Mouse (Mus musculus) gastrocnemius, adult 2 months (tissue): ENCODE measurements around the gene Ctf1. TPM values are rescaled to one million over a fixed set of nuclear protein-coding genes. Genes with fewer than 3 reads are reported as not detected.
A peak's percentile ranks its signal among the peaks of the same experiment; 100 is the strongest.
"Not testable (repeated sequence)": the region's sequence is repeated elsewhere in the genome, so short reads cannot be mapped to it uniquely, and the experiment has no call there.

ENCODE experiments used
- DNase-seq: peaks from one replicate; pipeline ENCODE4 v3.0.0; 2022
- H3K27ac ChIP-seq: fragments of 200-600 bp; 2 replicates; pipeline ENCODE4 v1.8.1; 2022; ENCODE audit warnings: mild to moderate bottlenecking
- H3K4me3 ChIP-seq: fragments of 200-600 bp; 2 replicates; pipeline ENCODE4 v1.8.1; 2022; ENCODE audit warnings: mild to moderate bottlenecking, moderate library complexity
- CTCF ChIP-seq: fragments of 200-600 bp; IDR thresholded peaks from 2 replicates; pipeline ENCODE4 v1.8.1; 2022; ENCODE audit warnings: antibody characterized with exemption, mild to moderate bottlenecking, moderate library complexity
- intact Hi-C: fragments of 180-260 bp; cut with DNase I; formaldehyde crosslinking; loops from one replicate; pipeline ENCODE4 v1.15.1; 2025
- total RNA-seq, 2 experiments: library from RNA; stranded (reverse); gene quantifications; 2 replicates each; pipeline ENCODE4 v1.2.3; 2021

Ctf1 gene
- total RNA-seq, 2 experiments from 2014 or later: 16.8 to 18.1 TPM

DNA sequence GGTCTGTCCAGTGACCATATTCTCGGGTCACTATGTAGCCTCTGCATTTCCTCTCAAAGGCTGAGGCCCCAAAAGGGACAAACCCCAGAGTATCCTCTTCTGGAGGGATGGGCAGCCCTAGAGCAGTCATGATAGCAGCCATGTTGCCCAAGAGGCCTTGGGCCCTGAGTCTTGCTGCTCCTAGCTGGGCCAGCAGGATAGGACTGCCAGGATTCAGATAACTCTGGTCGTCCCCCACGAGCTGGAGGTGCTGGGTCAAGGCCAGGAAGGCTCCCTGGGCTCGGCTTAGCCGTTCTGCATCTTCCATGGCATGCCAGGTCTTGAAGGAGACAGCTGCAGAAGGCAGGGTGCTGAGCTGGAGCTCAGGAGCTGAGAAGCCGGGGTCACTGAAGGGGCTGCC, 6.7 kb downstream of the Ctf1 start:
- H3K27ac ChIP-seq: no peak overlapping the region
- TF ChIP-seq CTCF: no peak
- H3K4me3 ChIP-seq: no peak overlapping the region
- peak; percentile 16 for DNase-seq
- intact Hi-C loops: no loop called here

DNA sequence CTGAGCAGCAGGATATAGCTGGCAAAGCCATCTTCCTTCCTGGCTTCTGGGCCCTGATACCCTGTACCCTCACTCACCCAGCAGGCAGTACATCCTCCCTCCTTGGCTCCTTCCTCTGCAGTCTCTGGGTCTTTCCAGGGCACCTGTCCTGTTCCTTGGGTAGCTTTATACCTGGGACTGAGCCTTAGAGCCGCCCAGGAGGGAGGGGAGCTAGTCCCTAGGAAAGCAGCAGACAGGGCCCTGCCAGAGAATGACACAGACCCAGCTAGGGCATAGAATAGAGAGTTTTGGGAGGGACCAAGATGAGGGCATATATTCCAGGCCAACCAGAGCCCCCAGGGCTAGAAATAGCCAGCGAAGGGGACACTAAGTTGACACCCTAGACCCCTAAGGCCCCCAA, 13.0 kb downstream of the Ctf1 start:
- TF ChIP-seq CTCF: no peak
- peak; percentile 1 for DNase-seq
- Histone ChIP-seq H3K27ac (no peak overlapping the region), H3K4me3 (no peak overlapping the region)
- intact Hi-C loops: no loop called here

DNA sequence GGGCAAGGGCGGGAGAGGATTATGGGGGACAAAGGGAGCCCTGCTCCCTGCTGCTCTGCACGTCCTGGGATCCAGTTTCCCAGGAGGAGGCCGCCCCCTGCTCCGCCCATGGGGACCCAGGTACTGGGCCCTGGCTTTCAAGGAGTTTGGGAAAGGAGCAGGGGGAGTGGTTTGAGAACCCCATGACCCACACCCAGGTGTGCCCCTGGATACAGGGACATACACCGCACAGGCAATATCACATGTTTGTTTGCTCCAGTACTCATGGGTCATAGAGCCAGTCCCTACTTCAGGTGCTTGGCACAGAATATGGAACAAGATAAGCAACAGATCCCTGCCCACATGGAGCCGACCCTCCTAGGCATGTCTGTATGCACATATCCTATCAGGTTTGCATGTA, 13.4 kb downstream of the Ctf1 start:
- Histone ChIP-seq H3K4me3 (no peak overlapping the region), H3K27ac (no peak overlapping the region)
- intact Hi-C loops: no loop called here
- TF ChIP-seq CTCF: no peak
- peak; percentile 5 for DNase-seq

DNA sequence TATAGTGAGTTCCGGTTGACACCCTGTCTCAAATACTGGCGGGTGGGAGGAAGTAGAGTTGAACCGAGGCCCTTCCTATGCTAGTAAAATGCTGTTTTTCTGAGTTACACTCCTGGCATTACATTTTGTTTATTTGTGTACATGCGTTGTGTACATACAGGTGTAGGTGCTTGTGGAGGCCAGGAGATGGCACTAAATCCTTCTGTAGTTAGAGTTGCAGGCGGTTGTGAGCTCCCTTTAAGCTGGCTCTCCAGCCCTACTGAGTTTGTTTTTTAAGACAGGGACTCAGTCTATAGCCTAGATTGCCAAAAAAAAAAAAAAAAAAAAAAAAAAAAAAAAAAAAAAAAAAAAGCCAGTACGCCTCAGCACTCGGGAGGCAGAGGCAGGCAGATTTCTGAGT, 15.4 kb downstream of the Ctf1 start:
- intact Hi-C loops: no loop called here
- no peak; the same call in 1 of the 2 replicates for TF ChIP-seq CTCF
- Histone ChIP-seq H3K4me3 (no peak overlapping the region), H3K27ac (no peak overlapping the region)
- DNase-seq: no peak

DNA sequence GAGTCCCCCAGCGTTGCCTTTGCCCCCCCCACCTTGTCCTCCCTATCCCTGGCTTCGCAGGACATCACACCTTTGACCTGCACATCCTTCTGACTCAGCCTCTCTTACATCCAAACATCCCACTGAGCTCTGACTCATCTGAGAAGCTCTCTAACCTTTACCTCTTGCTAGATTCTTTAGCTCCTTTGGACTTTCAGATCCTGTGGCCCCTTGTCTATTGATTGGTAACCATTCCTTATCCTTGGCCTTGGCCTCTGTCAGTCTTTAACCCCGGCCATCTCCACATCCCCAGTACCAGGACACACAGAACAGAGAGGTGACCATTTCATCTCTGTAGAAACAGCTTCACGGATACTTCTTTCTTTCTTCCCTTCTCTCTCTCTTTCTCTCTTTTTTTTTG, 17.6 kb downstream of the Ctf1 start:
- intact Hi-C loops: no loop called here
- no peak overlapping the region for H3K27ac ChIP-seq
- TF ChIP-seq CTCF: no peak
- no peak overlapping the region for H3K4me3 ChIP-seq
- DNase-seq: no peak

DNA sequence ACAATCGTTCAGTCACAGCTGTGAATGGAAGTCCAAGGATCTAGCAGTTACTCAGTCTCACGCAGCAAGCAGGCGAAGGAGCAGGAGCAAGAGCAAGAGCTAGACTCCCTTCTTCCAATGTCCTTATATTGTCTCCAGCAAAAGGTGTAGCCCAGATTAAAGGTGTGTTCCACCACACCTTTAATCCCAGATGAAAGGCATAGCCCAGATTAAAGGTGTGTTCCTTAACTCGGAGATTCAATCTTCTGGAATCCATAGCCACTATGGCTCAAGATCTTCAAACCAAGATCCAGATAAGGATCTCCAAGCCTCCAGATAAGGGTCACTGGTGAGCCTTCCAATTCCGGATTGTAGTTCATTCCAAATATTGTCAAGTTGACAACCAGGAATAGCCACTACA, 19.5 kb downstream of the Ctf1 start, which contains the start of gene Ctf2:
Ctf2 (minus strand) TSS at position 101 of the 400 bp plus-strand sequence.
- DNase-seq, H3K27ac ChIP-seq, intact Hi-C loops, H3K4me3 ChIP-seq: not testable (repeated sequence)

DNA sequence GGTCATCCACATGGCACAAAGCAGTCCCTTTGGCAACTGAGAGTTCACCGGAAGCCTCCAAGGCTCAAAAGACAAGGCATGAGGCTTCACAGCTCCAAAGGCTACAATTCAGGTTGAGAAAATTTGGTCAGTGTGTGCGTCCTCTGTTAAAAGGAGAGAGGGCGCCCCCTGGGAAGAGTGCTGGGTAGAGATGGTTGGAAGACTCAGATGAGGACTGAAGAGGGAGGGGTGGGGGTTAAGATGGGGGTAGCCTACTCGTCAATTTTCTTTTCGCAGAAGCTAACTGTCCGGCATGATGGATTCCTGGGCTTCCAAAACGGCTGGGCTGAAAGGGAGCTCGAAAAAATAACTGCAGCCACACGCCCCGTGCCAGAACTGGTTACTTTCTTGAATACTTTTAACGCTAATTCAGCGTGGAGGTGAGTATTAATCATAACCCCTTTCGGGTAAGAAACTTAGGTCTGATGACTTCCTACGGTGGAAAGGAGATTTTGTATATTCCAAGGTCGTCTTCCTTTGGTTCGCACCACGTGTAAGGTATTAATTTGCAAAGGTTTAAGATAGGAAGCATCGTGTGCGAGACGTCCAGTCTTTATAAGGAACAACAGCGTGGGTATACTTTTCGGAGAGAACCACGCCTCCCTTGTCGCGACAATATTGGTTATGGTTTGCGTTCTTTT, 32.0 kb downstream of the Ctf1 start, which contains the start of gene Fbxl19:
Fbxl19 (plus strand) TSS at position 178 of the 680 bp plus-strand sequence.
- Histone ChIP-seq H3K4me3 (peak within 1 kb of the TSS; percentile 80), H3K27ac (peak within 1 kb of the TSS; percentile 89)
- TF ChIP-seq CTCF: peak; percentile 62
- peak; percentile 76 for DNase-seq
- intact Hi-C loops: loop anchor here (1.0 kb wide), 2 partner anchors 31 to 69 kb away; no protein-coding TSS in a partner anchor

DNA sequence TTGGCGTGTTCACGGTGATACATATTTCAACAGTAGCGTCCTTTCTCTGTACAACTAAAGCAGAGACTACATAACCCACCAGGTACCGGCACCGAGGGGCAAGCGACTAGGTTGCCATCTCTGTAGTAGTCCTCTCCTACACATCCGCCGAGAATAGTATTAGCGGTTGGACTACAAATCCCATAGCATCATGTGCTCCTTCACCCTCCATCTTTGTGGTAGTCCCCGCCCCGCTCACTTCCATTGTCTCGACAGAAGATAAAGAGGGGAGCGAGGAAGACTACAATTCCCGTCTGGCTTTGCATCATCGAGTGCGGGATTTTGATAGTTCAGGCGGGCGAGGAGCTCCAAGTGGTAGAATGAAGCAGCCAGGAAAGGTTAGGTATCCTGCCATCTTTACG, 32.7 kb downstream of the Ctf1 start:
- DNase-seq: peak; percentile 93
- H3K27ac ChIP-seq: peak overlapping the region; percentile 89
- H3K4me3 ChIP-seq: peak overlapping the region; percentile 80
- intact Hi-C loops: no loop called here
- no peak for TF ChIP-seq CTCF

DNA sequence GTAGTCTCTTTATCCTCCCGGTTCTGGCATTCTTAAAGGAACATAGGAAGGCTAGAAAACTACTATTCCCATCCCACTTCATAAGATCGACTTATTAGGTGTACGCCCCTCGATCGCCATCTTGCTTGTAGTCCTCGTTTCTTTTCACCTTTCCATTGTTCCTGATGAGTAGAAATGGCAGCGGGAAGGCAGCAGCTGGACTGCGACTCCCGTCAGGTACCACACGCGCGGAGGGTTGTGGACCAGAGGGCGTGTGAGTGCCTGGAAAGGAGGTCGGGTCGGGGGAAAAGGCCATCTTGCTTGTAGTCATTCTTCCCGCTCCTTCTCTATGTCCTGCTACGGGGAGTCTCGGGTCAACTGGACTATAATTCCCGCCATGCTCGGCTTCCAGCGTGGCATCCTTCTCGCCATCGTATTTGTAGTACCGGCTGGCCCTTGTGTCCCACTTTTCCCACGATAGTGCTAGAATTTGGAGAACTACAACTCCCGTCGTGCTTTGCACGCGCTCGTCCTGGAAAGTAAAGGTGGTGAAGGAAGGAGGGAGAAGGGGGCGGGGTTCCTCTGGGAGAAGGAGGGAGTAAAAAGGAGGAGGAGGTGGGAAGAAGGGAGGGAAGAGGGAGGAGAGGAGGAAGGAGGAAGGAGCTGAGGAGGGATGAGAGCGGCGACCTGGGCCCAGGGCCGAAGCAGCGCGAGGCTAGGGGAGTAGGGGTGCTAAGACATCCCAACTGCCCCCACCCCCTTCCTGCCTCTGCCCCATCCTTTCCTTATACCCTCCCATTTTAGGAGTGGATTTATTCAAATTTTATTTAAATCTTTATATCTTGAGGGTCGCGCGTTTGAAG, 33.3 kb downstream of the Ctf1 start:
- DNase-seq: peak; percentile 95
- Histone ChIP-seq H3K4me3 (peak overlapping the region; percentile 80), H3K27ac (peak overlapping the region; percentile 89)
- TF ChIP-seq CTCF: no peak
- intact Hi-C loops: no loop called here

DNA sequence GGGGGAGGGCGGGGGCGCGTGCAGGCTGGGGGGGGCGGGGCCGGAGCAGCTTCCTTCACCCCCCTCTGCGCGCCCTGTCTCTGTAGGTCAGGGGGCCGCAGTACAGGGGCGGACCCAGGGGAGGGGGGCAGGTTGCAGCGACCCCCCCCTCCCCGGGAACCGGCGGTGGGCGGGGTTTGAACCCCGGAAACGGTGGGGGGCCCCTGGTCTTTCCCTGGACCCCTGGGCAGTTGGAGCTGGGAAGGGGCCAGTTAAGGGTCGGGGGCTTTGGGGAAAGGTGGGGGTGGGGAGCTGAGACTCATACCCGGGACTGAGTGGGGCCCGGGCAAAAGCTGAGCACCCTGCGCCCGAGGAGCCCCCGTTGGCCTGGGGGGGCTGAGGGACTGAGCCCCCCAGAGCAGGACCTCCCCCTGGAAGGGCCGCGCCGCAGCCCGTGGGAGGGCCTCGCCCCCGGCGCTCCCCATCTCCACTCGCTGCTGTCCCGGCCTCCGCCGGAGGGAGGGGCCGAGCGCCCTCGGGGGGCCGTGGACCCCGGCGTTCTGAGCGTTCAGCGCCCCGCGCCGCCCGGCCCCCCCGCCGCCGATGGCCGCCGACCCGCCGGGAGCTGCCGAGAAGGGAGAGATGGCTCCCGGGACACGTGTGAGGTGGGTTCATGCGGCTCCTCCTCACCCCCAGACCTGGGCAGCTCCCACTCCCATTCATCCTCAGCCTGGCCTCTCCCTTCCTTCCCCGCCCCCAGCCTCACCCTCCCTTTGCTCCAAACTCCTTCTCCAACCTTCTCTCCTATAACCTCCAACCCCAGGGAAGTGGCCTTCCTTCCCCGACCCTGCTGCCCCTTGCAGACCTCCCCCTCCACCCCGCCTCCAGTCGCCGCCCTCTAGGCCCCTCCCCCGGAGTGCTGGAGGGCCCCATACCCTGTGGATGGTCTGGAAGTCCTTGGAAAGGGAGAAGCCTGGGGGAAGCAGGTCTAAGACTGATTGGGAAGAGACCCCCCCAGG, 34.3 kb downstream of the Ctf1 start:
- Histone ChIP-seq H3K27ac (peak overlapping the region; percentile 89), H3K4me3 (peak overlapping the region; percentile 80)
- intact Hi-C loops: no loop called here

DNA sequence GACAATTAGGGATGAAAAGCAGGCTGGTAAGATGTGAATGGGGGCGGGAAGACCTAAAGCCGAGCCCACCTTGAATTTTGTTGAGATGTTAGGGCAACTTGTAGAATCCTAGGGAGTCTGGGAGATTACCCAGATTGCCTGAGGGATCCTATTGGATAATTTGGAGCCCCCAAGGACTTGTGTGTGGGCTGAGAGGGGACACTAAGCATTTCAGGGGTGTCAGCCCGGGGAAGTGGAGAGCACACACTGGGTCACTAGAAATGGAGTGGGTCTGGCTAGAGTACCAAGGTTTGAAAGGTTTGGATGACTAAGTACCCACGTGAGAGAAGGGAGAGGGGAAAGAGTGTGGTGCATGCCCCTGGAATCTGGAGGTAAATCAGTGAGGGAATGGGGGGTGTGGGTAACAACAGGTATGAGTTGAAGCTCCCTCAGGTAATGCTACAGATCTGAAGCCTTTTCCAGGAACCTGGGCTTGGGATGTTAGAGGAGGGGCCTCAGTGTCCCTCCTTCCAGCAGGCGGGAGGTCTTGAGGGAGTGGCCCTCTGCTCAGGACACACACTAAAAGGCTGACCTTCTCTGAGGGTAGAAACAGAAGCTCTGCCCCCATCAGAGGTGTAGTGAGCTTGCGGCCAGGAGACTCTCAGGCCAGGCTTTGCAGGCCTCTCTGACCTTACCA, 35.2 kb downstream of the Ctf1 start:
- peak overlapping the region; percentile 80 for H3K4me3 ChIP-seq
- TF ChIP-seq CTCF: no peak
- H3K27ac ChIP-seq: no peak overlapping the region
- DNase-seq: no peak
- intact Hi-C loops: no loop called here

More for the DNA sequence above, 34.3 kb downstream of the Ctf1 start:
- no peak for TF ChIP-seq CTCF
- DNase-seq: peak; percentile 63

DNA sequence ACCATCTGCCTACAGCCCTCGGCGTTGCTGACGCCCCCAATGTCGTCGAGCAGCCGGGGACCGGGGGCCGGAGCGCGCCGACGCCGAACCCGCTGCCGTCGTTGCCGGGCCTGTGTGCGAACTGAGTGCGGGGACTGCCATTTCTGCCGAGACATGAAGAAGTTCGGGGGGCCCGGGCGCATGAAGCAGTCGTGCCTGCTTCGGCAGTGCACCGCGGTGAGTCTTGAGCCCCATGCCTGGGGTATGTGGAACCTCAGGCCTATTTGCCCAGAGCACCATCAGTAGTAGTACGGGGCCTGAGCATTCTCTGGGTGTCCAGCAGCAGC, 35.7 kb downstream of the Ctf1 start:
- H3K4me3 ChIP-seq: no peak overlapping the region
- TF ChIP-seq CTCF: no peak
- intact Hi-C loops: no loop called here
- H3K27ac ChIP-seq: no peak overlapping the region
- no peak for DNase-seq
